Mouse (Mus musculus) embryonic fibroblast, embryonic 13.5 days (primary cell): ENCODE data around the gene Syt3.

Experiments used
- CTCF ChIP-seq: IDR thresholded peaks from 2 replicates; pipeline ENCODE4 v1.5.1; 2011; ENCODE audit warnings: mild to moderate bottlenecking, control low read depth, low read length, moderate library complexity, borderline replicate concordance; ENCODE audit not compliant: insufficient read depth
- POLR2A ChIP-seq: IDR thresholded peaks from 2 replicates; pipeline ENCODE4 v1.6.1; 2011; ENCODE audit warnings: low read depth, mild to moderate bottlenecking, control low read depth, low read length, moderate library complexity

GRCm38 (mm10) chr7:44434089-44434488, 50.2 kb downstream of the Syt3 start:
- TF ChIP-seq POLR2A (no peak), CTCF (no peak)
